Mouse (Mus musculus) testis, adult 2 months (tissue): ENCODE measurements around the gene Ighmbp2.

ENCODE experiments used
- CTCF ChIP-seq: fragments of 200-500 bp; IDR thresholded peaks from 2 replicates; pipeline ENCODE4 v1.5.1; 2012; ENCODE audit warnings: low read depth, mild to moderate bottlenecking, inconsistent platforms, low read length, moderate library complexity; ENCODE audit not compliant: control insufficient read depth, insufficient read depth, insufficient replicate concordance
- POLR2A ChIP-seq: fragments of 200-500 bp; IDR thresholded peaks from 2 replicates; pipeline ENCODE4 v1.6.1; 2012; ENCODE audit warnings: low read depth, mild to moderate bottlenecking, inconsistent platforms, low read length, moderate library complexity; ENCODE audit not compliant: control insufficient read depth

DNA sequence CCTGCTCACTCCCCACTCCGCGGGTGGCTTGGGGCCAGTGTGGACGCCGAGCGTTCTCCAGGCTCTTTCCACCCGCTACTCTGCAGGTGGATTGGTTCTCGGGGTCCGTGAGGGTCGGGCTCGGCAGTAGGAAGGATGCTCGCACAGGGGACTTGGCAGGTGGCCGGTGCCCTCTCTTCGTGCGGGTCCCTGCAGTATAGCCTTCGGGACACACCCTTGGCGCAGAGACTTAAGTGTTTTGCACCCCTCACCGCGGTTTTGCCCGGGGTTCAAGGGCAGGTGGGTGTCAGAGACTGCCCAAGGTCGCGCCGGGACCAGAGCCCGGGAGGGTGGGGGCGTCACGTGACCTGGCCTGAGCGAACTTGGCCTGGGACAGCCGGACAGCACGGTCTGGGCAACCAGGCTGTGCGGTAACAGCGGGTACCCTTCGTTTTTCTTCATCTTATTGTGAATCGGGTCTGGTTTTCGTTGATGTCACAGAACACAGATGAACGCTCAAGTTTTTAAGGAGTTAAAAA, 41.0 kb upstream of the Ighmbp2 start:
- no peak for TF ChIP-seq CTCF
- no peak for TF ChIP-seq POLR2A
